Mouse (Mus musculus): ENCODE measurements at regions not wholly inside any gene's neighbourhood (a gene's known extent, or its start where the extent isn't known, plus 50 kb on each side); places are given as distances from the start of the nearest gene placed in this dataset.

GRCm38 (mm10) chr10:99929191-99929590, 86.2 kb upstream of the Kitl start:
- no peak overlapping the region for H3K27ac ChIP-seq (ENCODE audit: low read depth, low read length)
- WGBS, result 96% methylated on average over 6 of the region's 6 CpGs
- H3K4me3 ChIP-seq (ENCODE audit: low read depth, low read length), result no peak overlapping the region
- no peaks in the 10 kb centered on the region for H3K27me3 ChIP-seq (ENCODE audit: control insufficient read depth, insufficient read depth, low read length)
- no peak overlapping the region for H3K4me2 ChIP-seq (ENCODE audit: low read depth, low read length)
- no peaks in the 10 kb centered on the region for H3K4me1 ChIP-seq (ENCODE audit: control insufficient read depth, insufficient read depth, low read length)
- H3K9ac ChIP-seq (replicated peaks; ENCODE audit: low read depth, low read length), result no peak overlapping the region
- ATAC-seq (ENCODE audit: low read depth), result no peak
- no peaks in the 10 kb centered on the region for H3K36me3 ChIP-seq (ENCODE audit: control insufficient read depth, insufficient read depth, low read length)
- no peaks in the 10 kb centered on the region for H3K9me3 ChIP-seq (ENCODE audit: control insufficient read depth, low read length)

GRCm38 (mm10) chr10:99927913-99928312, 87.5 kb upstream of the Kitl start:
- 95% methylated on average over 7 of the region's 7 CpGs for WGBS
- Histone ChIP-seq H3K9me3 (ENCODE audit: control insufficient read depth, low read length) (no peaks in the 10 kb centered on the region), H3K9ac (replicated peaks; ENCODE audit: low read depth, low read length) (no peak overlapping the region), H3K4me3 (ENCODE audit: low read depth, low read length) (no peak overlapping the region), H3K27ac (ENCODE audit: low read depth, low read length) (no peak overlapping the region), H3K27me3 (ENCODE audit: control insufficient read depth, insufficient read depth, low read length) (no peaks in the 10 kb centered on the region), H3K4me1 (ENCODE audit: control insufficient read depth, insufficient read depth, low read length) (no peaks in the 10 kb centered on the region), H3K4me2 (ENCODE audit: low read depth, low read length) (no peak overlapping the region), H3K36me3 (ENCODE audit: control insufficient read depth, insufficient read depth, low read length) (no peaks in the 10 kb centered on the region)
- no peak for ATAC-seq (ENCODE audit: low read depth)

- H3K4me1 ChIP-seq (ENCODE audit: control insufficient read depth, insufficient read depth, low read length), result no peaks in the 10 kb centered on the region
- ATAC-seq (ENCODE audit: low read depth), result no peak
- H3K4me2 ChIP-seq (ENCODE audit: low read depth, low read length), result no peak overlapping the region
- no peak overlapping the region for H3K4me3 ChIP-seq (ENCODE audit: low read depth, low read length)
- no peak overlapping the region for H3K9ac ChIP-seq (replicated peaks; ENCODE audit: low read depth, low read length)
- H3K27ac ChIP-seq (ENCODE audit: low read depth, low read length), result no peak overlapping the region
- H3K36me3 ChIP-seq (ENCODE audit: control insufficient read depth, insufficient read depth, low read length), result no peaks in the 10 kb centered on the region
- H3K27me3 ChIP-seq (ENCODE audit: control insufficient read depth, insufficient read depth, low read length), result no peaks in the 10 kb centered on the region
- 77% methylated on average over 8 of the region's 8 CpGs for WGBS
- no peaks in the 10 kb centered on the region for H3K9me3 ChIP-seq (ENCODE audit: control insufficient read depth, low read length)
These were observed 89.0 kb upstream of the Kitl start for GRCm38 (mm10) chr10:99926327-99926954.

GRCm38 (mm10) chr10:99924541-99924940, 90.9 kb upstream of the Kitl start:
- ATAC-seq (ENCODE audit: low read depth), result no peak
- Histone ChIP-seq H3K9me3 (ENCODE audit: control insufficient read depth, low read length) (no peaks in the 10 kb centered on the region), H3K4me3 (ENCODE audit: low read depth, low read length) (no peak overlapping the region), H3K4me2 (ENCODE audit: low read depth, low read length) (no peak overlapping the region), H3K27ac (ENCODE audit: low read depth, low read length) (no peak overlapping the region), H3K36me3 (ENCODE audit: control insufficient read depth, insufficient read depth, low read length) (no peaks in the 10 kb centered on the region), H3K9ac (replicated peaks; ENCODE audit: low read depth, low read length) (no peak overlapping the region), H3K27me3 (ENCODE audit: control insufficient read depth, insufficient read depth, low read length) (no peaks in the 10 kb centered on the region), H3K4me1 (ENCODE audit: control insufficient read depth, insufficient read depth, low read length) (no peaks in the 10 kb centered on the region)
- WGBS, result 91% methylated on average over 3 of the region's 3 CpGs

- no peak for ATAC-seq (ENCODE audit: low read depth)
- no peak overlapping the region for H3K27ac ChIP-seq (ENCODE audit: low read depth, low read length)
- H3K9me3 ChIP-seq (ENCODE audit: control insufficient read depth, low read length), result no peaks in the 10 kb centered on the region
- no peak overlapping the region for H3K9ac ChIP-seq (replicated peaks; ENCODE audit: low read depth, low read length)
- no peak overlapping the region for H3K4me2 ChIP-seq (ENCODE audit: low read depth, low read length)
- H3K4me1 ChIP-seq (ENCODE audit: control insufficient read depth, insufficient read depth, low read length), result no peaks in the 10 kb centered on the region
- H3K4me3 ChIP-seq (ENCODE audit: low read depth, low read length), result no peak overlapping the region
- no peaks in the 10 kb centered on the region for H3K36me3 ChIP-seq (ENCODE audit: control insufficient read depth, insufficient read depth, low read length)
- WGBS, result 90% methylated on average over 2 of the region's 2 CpGs
- H3K27me3 ChIP-seq (ENCODE audit: control insufficient read depth, insufficient read depth, low read length), result no peaks in the 10 kb centered on the region
These were observed 95.5 kb upstream of the Kitl start for GRCm38 (mm10) chr10:99919925-99920324.

GRCm38 (mm10) chr10:99918567-99919320, 96.7 kb upstream of the Kitl start:
- Histone ChIP-seq H3K36me3 (ENCODE audit: control insufficient read depth, insufficient read depth, low read length) (no peaks in the 10 kb centered on the region), H3K4me2 (ENCODE audit: low read depth, low read length) (no peak overlapping the region), H3K4me1 (ENCODE audit: control insufficient read depth, insufficient read depth, low read length) (no peaks in the 10 kb centered on the region), H3K9ac (replicated peaks; ENCODE audit: low read depth, low read length) (no peak overlapping the region), H3K4me3 (ENCODE audit: low read depth, low read length) (no peak overlapping the region), H3K9me3 (ENCODE audit: control insufficient read depth, low read length) (no peaks in the 10 kb centered on the region), H3K27me3 (ENCODE audit: control insufficient read depth, insufficient read depth, low read length) (no peaks in the 10 kb centered on the region), H3K27ac (ENCODE audit: low read depth, low read length) (no peak overlapping the region)
- no peak for ATAC-seq (ENCODE audit: low read depth)
- WGBS, result 94% methylated on average over 7 of the region's 7 CpGs

GRCm38 (mm10) chr10:99913846-99914187, 101.6 kb upstream of the Kitl start:
- H3K36me3 ChIP-seq (ENCODE audit: control insufficient read depth, insufficient read depth, low read length), result no peaks in the 10 kb centered on the region
- H3K4me3 ChIP-seq (ENCODE audit: low read depth, low read length), result no peak overlapping the region
- H3K9me3 ChIP-seq (ENCODE audit: control insufficient read depth, low read length), result no peaks in the 10 kb centered on the region
- no peaks in the 10 kb centered on the region for H3K4me1 ChIP-seq (ENCODE audit: control insufficient read depth, insufficient read depth, low read length)
- ATAC-seq (ENCODE audit: low read depth), result no peak
- H3K27me3 ChIP-seq (ENCODE audit: control insufficient read depth, insufficient read depth, low read length), result no peaks in the 10 kb centered on the region
- no peak overlapping the region for H3K4me2 ChIP-seq (ENCODE audit: low read depth, low read length)
- no peak overlapping the region for H3K9ac ChIP-seq (replicated peaks; ENCODE audit: low read depth, low read length)
- no peak overlapping the region for H3K27ac ChIP-seq (ENCODE audit: low read depth, low read length)
- 91% methylated on average over 4 of the region's 4 CpGs for WGBS

- Histone ChIP-seq H3K4me3 (ENCODE audit: low read depth, low read length) (no peak overlapping the region), H3K36me3 (ENCODE audit: control insufficient read depth, insufficient read depth, low read length) (no peaks in the 10 kb centered on the region), H3K9me3 (ENCODE audit: control insufficient read depth, low read length) (no peaks in the 10 kb centered on the region), H3K9ac (replicated peaks; ENCODE audit: low read depth, low read length) (no peak overlapping the region), H3K27ac (ENCODE audit: low read depth, low read length) (no peak overlapping the region), H3K4me2 (ENCODE audit: low read depth, low read length) (no peak overlapping the region), H3K4me1 (ENCODE audit: control insufficient read depth, insufficient read depth, low read length) (no peaks in the 10 kb centered on the region), H3K27me3 (ENCODE audit: control insufficient read depth, insufficient read depth, low read length) (no peaks in the 10 kb centered on the region)
- ATAC-seq (ENCODE audit: low read depth), result no peak
- WGBS, result 79% methylated on average over 20 of the region's 20 CpGs
These were observed 102.2 kb upstream of the Kitl start for GRCm38 (mm10) chr10:99913001-99913845.

Data from neural tube, embryonic 14.5 days (tissue).